Mouse (Mus musculus): ENCODE data around the gene Abcf2. TPM values are rescaled to one million over a fixed set of nuclear protein-coding genes. Genes with fewer than 3 reads are reported as not detected.

Gene Abcf2
- total RNA-seq, 1 experiment from 2014 or later = 107 TPM

DNA sequence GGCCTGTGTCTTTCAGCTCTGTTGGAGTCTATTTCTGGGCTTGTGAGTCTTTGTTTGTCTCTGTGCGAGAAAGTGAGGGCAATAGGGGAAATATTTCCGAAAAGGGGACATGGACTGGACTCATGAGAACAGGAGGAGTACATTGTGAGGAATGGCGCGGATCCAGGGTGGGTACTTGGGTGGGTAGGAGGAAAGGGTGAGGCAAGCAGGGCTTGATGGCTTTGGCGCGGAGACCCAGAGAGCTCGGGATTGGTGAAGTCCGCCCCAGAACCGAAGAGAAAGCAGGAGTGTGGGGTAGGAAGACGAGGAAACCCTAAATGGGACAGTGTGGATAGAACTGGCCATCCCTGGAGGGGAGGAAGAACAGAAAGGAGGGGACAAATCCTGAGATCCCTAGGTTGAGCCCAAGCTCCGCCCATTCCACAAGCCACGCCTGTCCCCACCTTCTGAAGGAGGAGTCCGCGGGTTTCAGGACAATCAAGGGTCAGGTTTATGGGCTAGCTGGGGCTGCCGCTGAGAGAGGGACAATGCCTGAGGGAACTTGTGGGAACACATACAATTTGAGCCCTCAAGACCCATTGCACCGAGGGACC is 25.6 kb upstream of the Abcf2 start:
- peak; percentile 17; the same call in 1 of the 2 replicates for ATAC-seq (replicated peaks; ENCODE audit: low read depth, poor library complexity, severe bottlenecking)

- peak; percentile 27 for ATAC-seq (replicated peaks; ENCODE audit: low read depth, poor library complexity, severe bottlenecking)
Observed at GRCm38 (mm10) chr5:24601911-24602750, 24.9 kb upstream of the Abcf2 start.

DNA sequence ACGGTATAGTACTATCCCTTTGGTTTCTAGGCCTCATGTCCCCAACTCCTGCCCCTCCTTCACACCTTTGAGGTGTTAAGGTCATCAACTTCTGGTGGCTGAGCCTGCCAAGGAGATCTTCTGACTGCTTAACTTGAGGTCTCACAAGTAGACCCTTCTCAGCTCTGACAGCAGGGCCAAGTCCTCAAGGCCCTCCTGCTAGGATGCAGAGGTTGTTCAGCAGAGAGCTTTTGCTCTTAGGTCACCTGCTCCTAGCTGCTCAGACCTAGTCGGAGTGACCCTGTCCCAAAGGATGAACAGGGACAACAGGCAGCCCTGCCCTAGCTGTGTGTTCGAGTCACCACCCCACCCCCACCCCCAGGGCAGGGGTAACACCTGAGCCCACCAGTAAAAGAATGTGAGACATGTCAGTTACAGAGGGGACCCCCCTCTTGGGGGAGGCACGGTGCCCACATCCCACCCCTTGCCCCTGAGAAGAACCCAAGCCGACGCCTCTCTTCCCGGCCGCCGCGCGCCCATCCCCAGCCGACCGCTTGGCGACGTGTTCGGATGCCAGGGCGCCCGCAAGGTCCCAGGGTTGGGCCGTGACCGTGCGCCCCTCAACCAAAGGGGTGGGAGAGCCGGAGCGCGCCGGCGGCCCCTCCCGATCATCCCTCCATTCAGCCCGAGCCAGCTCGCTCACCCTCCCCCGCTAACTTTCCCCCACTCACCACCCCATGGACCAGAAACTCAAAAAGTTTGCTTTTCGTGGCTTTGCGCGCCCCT is 24.0 kb upstream of the Abcf2 start:
- ATAC-seq (replicated peaks; ENCODE audit: low read depth, poor library complexity, severe bottlenecking) = no peak

GRCm38 (mm10) chr5:24600236-24600635 is 23.0 kb upstream of the Abcf2 start:
- no peak for ATAC-seq (replicated peaks; ENCODE audit: low read depth, poor library complexity, severe bottlenecking)

DNA sequence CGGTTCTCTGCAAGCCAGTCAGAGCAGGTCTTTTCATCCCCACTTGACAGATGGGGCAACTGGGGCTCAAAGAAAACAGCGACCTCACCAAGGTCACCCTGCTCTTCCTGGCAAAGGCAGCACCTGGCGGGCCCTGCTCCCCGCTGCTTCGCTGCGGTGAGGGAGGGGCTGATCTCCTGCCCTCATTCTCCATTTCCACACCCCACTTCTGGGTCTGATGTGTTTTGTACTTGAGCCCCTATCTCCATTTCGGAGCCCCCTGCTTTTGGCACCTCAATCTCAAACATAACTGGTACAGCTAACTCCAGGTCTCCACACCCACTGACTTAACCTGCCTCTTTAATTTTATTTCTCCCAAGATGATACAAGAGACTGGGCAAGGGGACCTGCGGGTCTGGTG is 21.9 kb upstream of the Abcf2 start:
- no peak for ATAC-seq (replicated peaks; ENCODE audit: low read depth, poor library complexity, severe bottlenecking)

DNA sequence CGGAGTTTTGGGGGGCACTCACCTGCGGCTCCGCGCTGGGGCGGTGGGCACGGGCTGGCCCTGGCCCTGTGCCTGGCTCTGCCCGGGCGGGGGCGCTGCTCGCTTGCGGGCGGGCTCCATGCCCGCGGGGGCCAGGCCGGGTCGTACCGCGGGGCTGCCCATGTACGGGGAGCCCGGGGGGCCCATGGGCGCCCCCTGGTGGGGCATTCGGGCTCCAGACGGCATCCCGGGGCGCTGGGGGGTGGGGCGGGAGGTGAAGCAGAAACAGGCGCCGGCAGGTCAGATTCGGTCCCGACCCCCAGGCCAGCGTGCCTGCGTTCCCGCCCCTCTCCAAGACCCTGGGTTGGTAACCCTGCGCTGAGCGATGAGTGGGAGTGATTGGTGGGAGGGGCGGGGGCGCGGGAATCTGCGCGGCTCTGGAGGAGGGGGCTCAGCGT is 21.3 kb upstream of the Abcf2 start:
- ATAC-seq (replicated peaks; ENCODE audit: low read depth, poor library complexity, severe bottlenecking) = no peak

DNA sequence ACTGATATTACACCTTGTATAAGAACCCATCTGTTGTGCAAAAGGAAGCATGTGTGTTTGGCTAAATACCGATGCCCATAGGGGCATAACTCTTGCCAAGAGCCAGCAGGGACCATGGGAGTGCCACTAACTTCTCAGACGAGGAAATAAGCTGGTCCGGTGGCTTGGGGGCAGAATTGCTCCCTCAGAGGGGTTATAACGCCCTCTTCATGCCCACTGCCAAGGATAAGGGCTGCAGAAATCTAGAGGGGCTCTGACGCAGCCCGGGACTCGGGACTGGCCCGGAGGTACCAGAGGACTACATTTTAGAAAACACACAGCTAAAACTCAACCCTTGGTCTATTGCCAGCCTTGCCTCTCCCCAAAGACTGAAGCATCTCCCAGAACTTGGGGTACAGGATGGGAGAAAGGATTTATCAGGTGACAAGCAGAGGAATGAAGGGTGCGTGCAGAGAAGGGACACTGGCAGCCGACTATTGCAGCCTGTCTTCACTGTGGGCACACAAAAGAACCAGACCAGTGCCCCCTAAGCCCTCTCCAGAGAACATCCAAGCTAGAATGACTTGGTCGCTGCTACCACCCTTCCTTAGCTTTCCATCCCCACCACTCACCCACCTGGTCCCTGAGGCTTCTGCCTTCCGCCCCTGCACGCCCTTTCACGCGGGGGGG is 20.8 kb upstream of the Abcf2 start:
- ATAC-seq (replicated peaks; ENCODE audit: low read depth, poor library complexity, severe bottlenecking) = no peak

- ATAC-seq (replicated peaks; ENCODE audit: low read depth, poor library complexity, severe bottlenecking) = peak; percentile 66
Observed at GRCm38 (mm10) chr5:24597221-24597728, 20.0 kb upstream of the Abcf2 start.

- ATAC-seq (replicated peaks; ENCODE audit: low read depth, poor library complexity, severe bottlenecking) = peak; percentile 20
Observed at GRCm38 (mm10) chr5:24596519-24597171, 19.4 kb upstream of the Abcf2 start.

GRCm38 (mm10) chr5:24595786-24596380 is 18.6 kb upstream of the Abcf2 start:
- ATAC-seq (replicated peaks; ENCODE audit: low read depth, poor library complexity, severe bottlenecking) = no peak

DNA sequence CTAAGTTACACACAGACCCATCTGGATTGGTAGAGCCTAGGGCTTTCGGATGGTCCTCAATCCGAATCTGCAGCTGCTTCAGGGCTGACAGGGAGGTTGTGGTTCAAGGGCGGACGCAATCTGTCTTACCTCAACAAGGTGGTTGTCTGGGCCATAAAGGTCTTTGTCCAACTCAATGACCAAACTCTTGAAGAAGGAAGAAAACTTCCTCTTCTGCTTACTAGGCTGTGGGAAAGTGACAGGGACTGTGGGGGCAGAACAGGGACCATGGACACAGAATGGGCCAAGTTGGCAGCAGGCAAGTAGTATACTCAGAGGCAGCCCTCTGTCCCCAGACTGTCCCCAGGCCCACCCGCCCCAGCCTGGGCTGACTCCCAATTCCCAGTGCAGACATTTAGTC is 18.0 kb upstream of the Abcf2 start:
- no peak for ATAC-seq (replicated peaks; ENCODE audit: low read depth, poor library complexity, severe bottlenecking)

DNA sequence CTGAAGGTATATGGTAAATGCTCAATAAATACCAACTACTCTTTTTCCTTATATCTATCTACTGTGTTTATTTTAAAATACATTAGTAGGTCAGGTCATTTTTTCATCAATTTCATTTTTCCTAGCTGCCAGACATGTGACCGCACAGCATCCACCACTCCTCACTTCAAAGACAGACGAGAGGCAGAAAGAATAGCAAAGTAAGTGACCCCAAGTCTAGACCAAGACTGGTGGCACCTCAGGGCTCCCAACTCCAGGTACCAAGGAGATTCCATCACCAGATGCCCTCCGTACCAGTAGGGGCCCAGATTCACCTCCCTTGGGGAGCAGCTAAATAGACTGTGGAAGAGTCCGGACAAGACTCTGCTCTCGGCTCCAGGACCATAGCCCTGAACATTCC is 17.1 kb upstream of the Abcf2 start:
- ATAC-seq (replicated peaks; ENCODE audit: low read depth, poor library complexity, severe bottlenecking) = no peak

DNA sequence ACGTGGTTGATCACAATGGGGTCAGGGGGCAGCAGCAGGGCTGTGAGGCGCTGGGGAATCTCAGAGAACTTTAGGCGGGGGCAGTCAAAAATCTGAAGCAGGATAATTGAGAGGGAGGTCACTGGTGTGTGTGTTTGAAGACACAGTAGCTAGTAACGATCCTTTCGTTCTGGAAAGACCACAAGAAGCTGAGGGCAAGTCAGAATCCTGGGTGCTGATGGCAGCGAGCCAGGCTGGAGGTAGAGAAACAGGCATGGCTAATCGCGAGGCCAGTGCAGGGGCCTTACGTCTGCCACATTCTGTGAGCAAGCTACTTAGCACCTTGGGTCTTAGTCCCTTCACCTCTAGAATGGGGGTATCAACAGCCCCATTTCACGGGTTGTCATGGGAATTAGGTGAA is 16.7 kb upstream of the Abcf2 start:
- no peak for ATAC-seq (replicated peaks; ENCODE audit: low read depth, poor library complexity, severe bottlenecking)

GRCm38 (mm10) chr5:24593230-24593629 is 16.0 kb upstream of the Abcf2 start:
- no peak for ATAC-seq (replicated peaks; ENCODE audit: low read depth, poor library complexity, severe bottlenecking)

- ATAC-seq (replicated peaks; ENCODE audit: low read depth, poor library complexity, severe bottlenecking) = peak; percentile 17; the same call in 1 of the 2 replicates
Observed at GRCm38 (mm10) chr5:24592471-24593160, 15.3 kb upstream of the Abcf2 start.

DNA sequence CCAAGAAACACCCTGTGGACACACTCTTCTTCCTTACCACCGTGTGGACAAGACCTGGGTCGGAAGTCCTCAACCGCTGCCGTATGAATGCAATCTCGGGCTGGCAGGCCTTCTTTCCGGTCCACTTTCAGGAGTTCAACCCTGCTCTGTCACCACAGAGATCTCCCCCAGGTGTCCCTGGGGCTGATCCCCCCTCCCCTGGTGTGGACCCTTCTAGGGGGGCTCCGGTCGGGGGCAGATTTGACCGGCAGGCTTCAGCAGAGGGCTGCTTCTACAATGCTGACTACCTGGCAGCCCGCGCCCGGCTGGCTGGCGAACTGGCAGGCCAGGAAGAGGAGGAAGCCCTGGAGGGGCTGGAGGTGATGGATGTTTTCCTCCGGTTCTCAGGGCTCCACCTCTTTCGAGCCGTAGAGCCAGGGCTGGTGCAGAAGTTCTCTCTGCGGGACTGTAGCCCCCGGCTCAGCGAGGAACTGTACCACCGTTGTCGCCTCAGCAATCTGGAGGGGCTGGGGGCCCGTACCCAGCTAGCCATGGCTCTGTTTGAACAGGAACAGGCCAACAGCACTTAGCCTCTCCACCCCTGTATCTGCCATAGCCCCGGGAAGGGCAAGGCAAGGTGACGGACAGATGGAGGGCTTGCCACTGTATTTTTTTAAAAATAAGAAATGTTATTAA is 14.7 kb upstream of the Abcf2 start:
- ATAC-seq (replicated peaks; ENCODE audit: low read depth, poor library complexity, severe bottlenecking) = 0 out of 2 replicates have a peak, but pooled peaks have one; percentile 2

GRCm38 (mm10) chr5:24591268-24591721 is 14.0 kb upstream of the Abcf2 start:
- ATAC-seq (replicated peaks; ENCODE audit: low read depth, poor library complexity, severe bottlenecking) = peak; percentile 42
